Mouse (Mus musculus): ENCODE measurements at regions not wholly inside any gene's neighbourhood (a gene's known extent, or its start where the extent isn't known, plus 50 kb on each side); places are given as distances from the start of the nearest gene placed in this dataset.

GRCm38 (mm10) chr3:149845826-149846486 lies 855.6 kb upstream of the Adgrl2 start:
- peaks cover 36% of the 10 kb centered on the region for H3K27me3 ChIP-seq (replicated peaks; ENCODE audit: low read depth, poor library complexity, severe bottlenecking)
- H3K36me3 ChIP-seq (replicated peaks): no peaks in the 10 kb centered on the region
- WGBS: 44% methylated on average over 3 of the region's 3 CpGs
- H3K27ac ChIP-seq (replicated peaks): no peak overlapping the region
- H3K4me3 ChIP-seq: no peak overlapping the region
- H3K9me3 ChIP-seq: no peaks in the 10 kb centered on the region
- DNase-seq (ENCODE audit: low spot score): no peak
- peaks cover 27% of the 10 kb centered on the region for H3K4me1 ChIP-seq

- H3K27me3 ChIP-seq (replicated peaks; ENCODE audit: low read depth, poor library complexity, severe bottlenecking): peaks cover 36% of the 10 kb centered on the region
- no peaks in the 10 kb centered on the region for H3K9me3 ChIP-seq
- H3K4me3 ChIP-seq: peak overlapping the region; percentile 40
- peak; percentile 80 for DNase-seq (ENCODE audit: low spot score)
- H3K27ac ChIP-seq (replicated peaks): peak overlapping the region; percentile 55; the same call in 1 of the 2 replicates
- H3K4me1 ChIP-seq: peaks cover 27% of the 10 kb centered on the region
- H3K36me3 ChIP-seq (replicated peaks): no peaks in the 10 kb centered on the region
- WGBS: 5% methylated on average over 18 of the region's 18 CpGs
Observed at GRCm38 (mm10) chr3:149845083-149845825, 854.9 kb upstream of the Adgrl2 start.

- DNase-seq (ENCODE audit: low spot score): no peak
- Histone ChIP-seq H3K9me3 (no peaks in the 10 kb centered on the region), H3K36me3 (replicated peaks) (no peaks in the 10 kb centered on the region), H3K4me3 (no peak overlapping the region), H3K4me1 (peaks cover 14% of the 10 kb centered on the region), H3K27me3 (replicated peaks; ENCODE audit: low read depth, poor library complexity, severe bottlenecking) (no peaks in the 10 kb centered on the region; the same call in 1 of the 2 replicates), H3K27ac (replicated peaks) (no peak overlapping the region)
Observed at GRCm38 (mm10) chr3:149837921-149838320, 847.6 kb upstream of the Adgrl2 start.

GRCm38 (mm10) chr3:149836467-149837233 lies 846.3 kb upstream of the Adgrl2 start:
- no peaks in the 10 kb centered on the region; the same call in 1 of the 2 replicates for H3K27me3 ChIP-seq (replicated peaks; ENCODE audit: low read depth, poor library complexity, severe bottlenecking)
- H3K27ac ChIP-seq (replicated peaks): 0 out of 2 replicates have a peak overlapping the region, but pooled peaks have one; percentile 14
- 29% methylated on average over 11 of the region's 11 CpGs for WGBS
- H3K4me1 ChIP-seq: peaks cover 14% of the 10 kb centered on the region
- no peak overlapping the region for H3K4me3 ChIP-seq
- H3K36me3 ChIP-seq (replicated peaks): no peaks in the 10 kb centered on the region
- no peaks in the 10 kb centered on the region for H3K9me3 ChIP-seq
- DNase-seq (ENCODE audit: low spot score): peak; percentile 38

- Histone ChIP-seq H3K4me3 (no peak overlapping the region), H3K4me1 (peaks cover 16% of the 10 kb centered on the region), H3K27ac (replicated peaks) (0 out of 2 replicates have a peak overlapping the region, but pooled peaks have one; percentile 40), H3K36me3 (replicated peaks) (no peaks in the 10 kb centered on the region), H3K9me3 (no peaks in the 10 kb centered on the region), H3K27me3 (replicated peaks; ENCODE audit: low read depth, poor library complexity, severe bottlenecking) (no peaks in the 10 kb centered on the region)
- peak; percentile 26 for DNase-seq (ENCODE audit: low spot score)
- 17% methylated on average over 2 of the region's 2 CpGs for WGBS
Observed at GRCm38 (mm10) chr3:149827181-149827580, 836.8 kb upstream of the Adgrl2 start.

GRCm38 (mm10) chr3:149826757-149827156 lies 836.4 kb upstream of the Adgrl2 start:
- Histone ChIP-seq H3K27ac (replicated peaks) (0 out of 2 replicates have a peak overlapping the region, but pooled peaks have one; percentile 40), H3K4me3 (no peak overlapping the region), H3K27me3 (replicated peaks; ENCODE audit: low read depth, poor library complexity, severe bottlenecking) (no peaks in the 10 kb centered on the region), H3K36me3 (replicated peaks) (no peaks in the 10 kb centered on the region), H3K9me3 (no peaks in the 10 kb centered on the region), H3K4me1 (peaks cover 16% of the 10 kb centered on the region)
- no peak for DNase-seq (ENCODE audit: low spot score)
- 30% methylated on average over 9 of the region's 9 CpGs for WGBS

GRCm38 (mm10) chr3:149820670-149821069 lies 830.3 kb upstream of the Adgrl2 start:
- Histone ChIP-seq H3K9me3 (no peaks in the 10 kb centered on the region), H3K4me1 (peaks cover 18% of the 10 kb centered on the region), H3K4me3 (no peak overlapping the region), H3K27ac (replicated peaks) (no peak overlapping the region), H3K36me3 (replicated peaks) (no peaks in the 10 kb centered on the region), H3K27me3 (replicated peaks; ENCODE audit: low read depth, poor library complexity, severe bottlenecking) (no peaks in the 10 kb centered on the region)
- 30% methylated on average over 3 of the region's 3 CpGs for WGBS
- DNase-seq (ENCODE audit: low spot score): peak; percentile 47

GRCm38 (mm10) chr3:149819863-149820262 lies 829.5 kb upstream of the Adgrl2 start:
- H3K4me1 ChIP-seq: peaks cover 18% of the 10 kb centered on the region
- WGBS: 67% methylated on average over 4 of the region's 4 CpGs
- DNase-seq (ENCODE audit: low spot score): no peak

GRCm38 (mm10) chr3:149819081-149819480 lies 828.7 kb upstream of the Adgrl2 start:
- H3K27me3 ChIP-seq (replicated peaks; ENCODE audit: low read depth, poor library complexity, severe bottlenecking): no peaks in the 10 kb centered on the region
- H3K4me1 ChIP-seq: peaks cover 18% of the 10 kb centered on the region
- H3K36me3 ChIP-seq (replicated peaks): no peaks in the 10 kb centered on the region
- 73% methylated on average over 2 of the region's 2 CpGs for WGBS
- H3K9me3 ChIP-seq: no peaks in the 10 kb centered on the region
- no peak overlapping the region for H3K27ac ChIP-seq (replicated peaks)
- H3K4me3 ChIP-seq: no peak overlapping the region
- no peak for DNase-seq (ENCODE audit: low spot score)

More at GRCm38 (mm10) chr3:149819863-149820262, 829.5 kb upstream of the Adgrl2 start:
- Histone ChIP-seq H3K36me3 (replicated peaks) (no peaks in the 10 kb centered on the region), H3K27ac (replicated peaks) (no peak overlapping the region), H3K9me3 (no peaks in the 10 kb centered on the region), H3K27me3 (replicated peaks; ENCODE audit: low read depth, poor library complexity, severe bottlenecking) (no peaks in the 10 kb centered on the region), H3K4me3 (no peak overlapping the region)

- no peaks in the 10 kb centered on the region for H3K4me1 ChIP-seq
- H3K9me3 ChIP-seq: no peaks in the 10 kb centered on the region
- H3K4me3 ChIP-seq: no peak overlapping the region
- DNase-seq (ENCODE audit: low spot score): no peak
- H3K36me3 ChIP-seq (replicated peaks): no peaks in the 10 kb centered on the region
- no peak overlapping the region for H3K27ac ChIP-seq (replicated peaks)
- WGBS: 74% methylated on average over 2 of the region's 2 CpGs
- no peaks in the 10 kb centered on the region for H3K27me3 ChIP-seq (replicated peaks; ENCODE audit: low read depth, poor library complexity, severe bottlenecking)
Observed at GRCm38 (mm10) chr3:149811036-149811435, 820.7 kb upstream of the Adgrl2 start.

- Histone ChIP-seq H3K36me3 (replicated peaks) (no peaks in the 10 kb centered on the region), H3K4me3 (no peak overlapping the region), H3K27ac (replicated peaks) (no peak overlapping the region), H3K27me3 (replicated peaks; ENCODE audit: low read depth, poor library complexity, severe bottlenecking) (no peaks in the 10 kb centered on the region), H3K9me3 (no peaks in the 10 kb centered on the region), H3K4me1 (no peaks in the 10 kb centered on the region)
- WGBS: 74% methylated on average over 6 of the region's 6 CpGs
- no peak for DNase-seq (ENCODE audit: low spot score)
Observed at GRCm38 (mm10) chr3:149805345-149805744, 815.0 kb upstream of the Adgrl2 start.

GRCm38 (mm10) chr3:149796123-149796522 lies 805.8 kb upstream of the Adgrl2 start:
- Histone ChIP-seq H3K27me3 (replicated peaks; ENCODE audit: low read depth, poor library complexity, severe bottlenecking) (no peaks in the 10 kb centered on the region), H3K9me3 (no peaks in the 10 kb centered on the region), H3K4me3 (no peak overlapping the region), H3K4me1 (no peaks in the 10 kb centered on the region), H3K27ac (replicated peaks) (no peak overlapping the region), H3K36me3 (replicated peaks) (no peaks in the 10 kb centered on the region)
- no peak for DNase-seq (ENCODE audit: low spot score)
- 85% methylated on average over 2 of the region's 2 CpGs for WGBS
